Mouse (Mus musculus) ZHBTc4 (cell line): ENCODE measurements at regions not wholly inside any gene's neighbourhood (a gene's known extent, or its start where the extent isn't known, plus 50 kb on each side); places are given as distances from the start of the nearest gene placed in this dataset.

Experiments used
- DNase-seq: peaks from one replicate; pipeline ENCODE4 v3.0.0-alpha.2; 2011; ENCODE audit warnings: low read depth, low spot score

GRCm38 (mm10) chr16:21318640-21319365, 104.1 kb upstream of the Vps8 start:
- no peak for DNase-seq

- DNase-seq = no peak
Observed at GRCm38 (mm10) chr16:21320284-21320683, 102.6 kb upstream of the Vps8 start.

DNA sequence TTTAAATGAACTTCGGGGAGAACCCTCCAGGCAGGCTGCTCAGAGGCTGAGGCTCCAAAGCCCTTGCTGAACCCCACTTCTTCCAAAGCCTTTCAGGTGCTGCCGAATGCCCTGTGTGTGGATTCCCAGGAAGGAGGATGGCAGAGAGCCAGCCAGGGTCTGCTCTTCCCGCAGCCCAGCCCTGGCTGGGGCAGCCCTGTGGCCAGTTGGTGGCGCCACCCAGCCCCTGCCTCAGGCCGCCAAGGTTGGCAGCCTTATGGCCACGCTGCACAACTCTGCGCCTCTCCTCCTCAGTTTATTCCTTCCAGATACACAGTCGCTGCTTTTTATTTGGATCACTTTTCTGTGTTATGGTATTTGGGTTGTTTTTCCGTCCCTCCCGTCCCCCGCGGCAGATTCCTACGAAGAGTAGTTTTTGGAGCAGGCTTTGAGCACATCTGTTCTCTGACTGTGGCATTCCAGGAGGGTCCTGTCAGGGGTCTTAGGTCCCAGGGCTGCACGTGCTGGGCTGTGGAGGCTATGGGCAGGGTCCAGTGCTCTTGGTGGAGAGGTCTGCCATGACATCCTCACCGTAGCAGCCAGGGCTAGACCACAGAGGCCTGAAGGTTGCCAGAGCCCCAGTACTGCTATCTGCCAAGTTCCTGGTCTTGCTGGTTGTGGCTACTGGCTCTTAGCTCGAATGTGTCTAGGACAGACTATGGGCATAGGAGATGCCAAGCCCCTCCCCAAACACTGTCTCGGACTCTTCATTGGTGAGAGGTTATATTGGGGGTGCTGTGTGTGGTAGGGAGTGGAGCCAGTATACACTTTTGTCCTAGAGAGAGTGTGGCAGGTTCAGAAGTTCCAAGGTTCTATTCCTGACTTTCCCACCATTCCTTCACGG, 101.5 kb upstream of the Vps8 start:
- peak; percentile 40 for DNase-seq

GRCm38 (mm10) chr16:21322437-21322836, 100.5 kb upstream of the Vps8 start:
- peak; percentile 52 for DNase-seq

GRCm38 (mm10) chr16:21323446-21324034, 99.4 kb upstream of the Vps8 start:
- no peak for DNase-seq

DNA sequence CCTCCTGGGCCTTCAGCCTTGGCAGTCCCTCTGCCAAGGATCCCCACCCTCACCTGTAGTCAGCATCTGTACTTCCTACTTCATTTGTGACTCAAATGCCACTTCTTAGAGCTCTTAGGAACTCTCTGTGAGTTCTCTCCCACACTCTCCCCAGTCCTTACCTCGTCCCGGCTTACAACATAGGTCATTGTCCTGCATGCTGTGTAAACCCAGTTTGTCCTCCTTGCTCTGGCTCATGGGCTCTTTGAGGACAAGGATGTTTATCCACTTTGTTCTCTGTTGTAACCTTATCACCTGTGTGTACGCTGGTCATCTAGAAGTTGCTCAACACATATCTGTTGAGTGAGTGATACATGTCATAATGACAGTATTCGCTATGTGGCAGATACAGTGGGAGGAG, 94.9 kb upstream of the Vps8 start:
- no peak for DNase-seq

- DNase-seq = no peak
Observed at GRCm38 (mm10) chr16:21329199-21329598, 93.7 kb upstream of the Vps8 start.

DNA sequence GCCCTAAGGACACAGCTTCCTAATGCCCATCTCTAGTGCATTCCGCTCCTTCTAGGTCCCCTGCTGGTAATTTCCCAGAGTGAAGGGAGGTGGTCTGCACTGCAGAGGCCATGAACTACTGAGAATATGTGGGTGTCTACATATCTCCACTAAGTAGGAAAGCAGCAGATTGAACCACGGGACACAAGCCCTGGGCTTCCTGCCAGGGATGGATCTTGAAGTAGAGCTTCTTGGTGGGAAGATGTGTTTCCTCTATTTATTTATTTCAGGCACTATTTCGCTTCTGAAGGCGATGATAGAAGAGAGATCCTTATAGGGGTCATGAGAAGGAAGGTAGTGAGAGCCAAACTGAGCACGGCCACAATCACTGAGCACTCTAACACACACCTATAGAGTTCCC, 91.7 kb upstream of the Vps8 start:
- DNase-seq = no peak

DNA sequence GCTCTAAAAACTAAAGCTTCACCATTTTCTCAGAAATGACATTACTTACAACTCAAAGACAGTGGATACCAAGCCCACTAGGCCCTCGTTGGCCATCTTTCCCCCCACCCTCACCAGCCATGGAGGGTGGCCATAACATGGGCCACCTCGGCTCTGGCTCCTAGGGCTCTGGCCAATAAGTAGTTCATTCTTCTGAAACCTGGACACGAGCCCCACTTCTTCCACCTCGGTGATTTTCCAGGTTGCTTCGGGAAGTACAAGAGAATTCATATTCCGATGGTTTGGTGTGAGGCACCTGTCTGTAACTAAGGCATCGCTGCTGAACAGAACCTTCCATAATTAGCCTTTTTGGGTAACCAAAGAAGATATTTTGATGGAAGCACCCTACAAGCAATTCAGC, 90.5 kb upstream of the Vps8 start:
- no peak for DNase-seq

DNA sequence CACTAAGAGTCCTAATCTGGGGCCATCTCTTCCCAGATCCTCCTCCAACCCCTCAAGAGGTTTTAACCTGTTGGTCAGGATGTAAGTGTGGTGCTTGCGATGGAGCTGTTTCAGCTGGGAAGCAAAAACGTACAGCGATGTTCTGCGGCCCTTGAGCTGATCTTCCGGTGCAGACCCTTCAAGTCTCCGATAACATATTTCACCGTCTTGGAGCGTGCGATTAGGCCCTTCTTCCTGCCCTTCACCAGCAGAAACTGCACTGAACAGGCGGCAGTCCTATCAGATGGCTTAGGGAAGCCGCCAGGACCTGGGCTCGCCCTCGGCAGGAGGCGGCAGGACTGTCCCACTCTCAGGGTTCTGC, 90.1 kb upstream of the Vps8 start:
- DNase-seq = no peak

DNA sequence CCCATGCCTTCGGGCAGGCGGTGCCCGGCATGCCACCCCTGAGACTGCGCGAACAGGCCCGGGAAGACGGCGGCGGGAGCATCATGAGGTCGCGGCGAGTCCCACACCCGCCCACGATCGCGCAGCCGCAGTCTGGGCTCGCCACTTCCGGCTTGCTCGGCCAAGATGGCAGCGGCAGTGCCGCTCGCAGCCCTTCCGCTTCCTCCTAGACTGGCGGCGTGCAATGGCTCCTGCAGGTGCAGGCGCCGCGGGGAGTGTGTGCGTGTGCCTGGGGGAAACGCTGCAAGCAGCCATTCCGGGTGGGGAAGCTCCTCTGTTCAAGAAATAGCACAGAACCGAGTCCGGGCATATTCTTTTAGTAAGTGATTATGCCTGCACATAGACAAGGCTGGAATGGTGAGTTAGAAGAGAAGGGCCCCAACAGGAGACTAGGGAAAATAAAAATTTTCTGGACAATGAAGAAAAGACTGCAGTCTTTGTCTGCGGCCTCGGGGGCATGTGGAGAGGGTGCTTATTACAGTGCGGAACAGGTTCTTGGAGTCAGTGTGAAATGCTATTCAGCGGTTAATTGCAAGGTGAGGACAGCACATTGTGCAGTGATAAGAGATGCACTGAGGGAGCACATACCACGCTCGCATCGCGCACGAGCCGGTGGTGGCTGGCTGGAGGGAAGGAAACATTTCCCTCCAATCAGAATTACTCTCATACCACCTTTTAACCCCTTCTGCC, 89.5 kb upstream of the Vps8 start:
- peak; percentile 95 for DNase-seq

DNA sequence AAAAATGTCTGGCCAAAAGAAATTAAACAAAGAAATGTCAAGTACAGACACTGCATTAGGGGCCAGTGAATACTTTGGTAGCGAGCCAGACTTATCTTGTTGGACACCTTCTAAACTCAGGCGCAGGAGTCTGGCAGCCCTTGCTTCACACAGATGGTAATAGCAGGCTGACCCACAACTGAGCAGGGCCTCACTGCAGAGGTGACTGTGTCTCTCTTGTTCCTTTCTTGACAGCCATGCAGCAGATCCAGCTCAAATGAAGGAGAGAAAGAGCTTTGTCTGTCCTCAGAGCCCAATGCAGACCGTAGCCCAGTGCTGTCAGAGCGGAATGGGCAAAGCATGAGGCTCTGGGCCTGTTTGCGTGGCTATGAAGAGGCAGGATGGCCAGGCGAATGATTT, 83.9 kb upstream of the Vps8 start:
- no peak for DNase-seq

DNA sequence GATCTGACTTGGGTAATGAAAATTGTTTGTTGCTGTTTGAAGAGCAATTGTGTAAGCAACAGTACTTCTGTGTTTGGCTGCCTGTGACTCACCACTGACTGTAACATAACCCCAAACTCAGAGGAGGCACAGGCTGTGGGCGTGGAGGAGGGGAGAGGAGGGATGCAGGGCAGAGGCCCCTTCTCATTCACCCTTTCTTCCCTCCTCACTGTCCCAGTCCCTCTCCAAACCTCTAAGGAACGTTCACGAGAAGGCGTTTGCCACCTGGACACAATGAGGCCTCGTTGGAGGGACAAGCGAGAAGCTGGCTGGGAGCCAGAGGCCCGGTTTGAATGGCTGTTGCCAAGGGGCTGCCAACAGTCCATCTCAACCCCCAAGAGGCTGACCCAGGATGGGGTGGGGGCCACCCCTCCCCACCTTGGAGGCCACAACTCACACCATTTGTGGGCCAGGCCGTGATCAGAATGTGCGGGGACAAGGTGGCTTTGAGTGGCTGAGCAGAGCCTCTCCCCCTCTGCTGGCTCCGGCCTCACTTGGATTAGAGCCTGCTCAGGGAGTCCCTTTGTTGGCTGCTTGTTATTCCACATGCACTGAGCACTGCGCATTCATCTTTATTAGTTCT, 83.3 kb upstream of the Vps8 start:
- no peak for DNase-seq

DNA sequence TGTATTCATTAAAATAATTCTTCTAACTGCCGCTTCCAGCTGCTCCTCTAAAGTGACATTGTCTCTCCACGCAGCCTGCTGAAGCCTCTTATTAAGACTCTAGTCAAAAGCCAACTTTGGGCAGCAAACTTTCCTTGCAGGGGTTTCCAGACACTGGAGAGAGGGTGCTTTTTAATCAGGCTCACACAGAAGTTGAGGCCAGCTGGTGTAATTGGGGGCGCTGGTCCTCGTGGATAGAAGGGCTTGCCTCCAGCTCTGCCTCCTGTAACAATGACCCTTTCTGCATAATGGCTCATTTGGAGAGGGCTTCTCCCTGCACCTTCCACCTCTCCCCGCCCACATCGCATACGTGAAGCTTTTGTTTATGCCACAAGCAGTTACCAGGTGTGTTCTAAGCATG, 82.8 kb upstream of the Vps8 start:
- peak; percentile 46 for DNase-seq

GRCm38 (mm10) chr16:21349869-21350268, 73.0 kb upstream of the Vps8 start:
- peak; percentile 50 for DNase-seq

- DNase-seq = no peak
Observed at GRCm38 (mm10) chr16:21351289-21351688, 71.6 kb upstream of the Vps8 start.

DNA sequence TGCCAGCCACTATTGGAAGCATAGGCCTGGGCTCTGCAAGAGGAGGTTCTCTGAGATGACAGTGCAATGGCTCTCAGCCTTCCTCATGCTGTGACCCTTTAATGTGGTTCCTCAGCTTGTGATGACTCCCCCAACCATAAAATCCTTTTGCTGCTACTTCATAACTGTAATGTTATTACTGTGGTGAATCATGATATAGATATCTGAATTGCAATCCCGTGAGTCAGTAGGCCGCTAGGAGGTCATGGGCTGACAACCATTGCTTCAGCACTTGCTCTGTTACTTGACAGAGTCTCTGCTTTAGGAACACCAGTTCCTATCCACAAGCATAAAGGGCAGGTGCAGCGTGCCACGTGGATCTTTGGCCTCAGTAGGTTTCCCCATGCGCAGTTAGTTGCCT, 69.8 kb upstream of the Vps8 start:
- no peak for DNase-seq

GRCm38 (mm10) chr16:21353545-21353944, 69.4 kb upstream of the Vps8 start:
- DNase-seq = peak; percentile 63

GRCm38 (mm10) chr16:21355638-21356037, 67.3 kb upstream of the Vps8 start:
- DNase-seq = no peak

DNA sequence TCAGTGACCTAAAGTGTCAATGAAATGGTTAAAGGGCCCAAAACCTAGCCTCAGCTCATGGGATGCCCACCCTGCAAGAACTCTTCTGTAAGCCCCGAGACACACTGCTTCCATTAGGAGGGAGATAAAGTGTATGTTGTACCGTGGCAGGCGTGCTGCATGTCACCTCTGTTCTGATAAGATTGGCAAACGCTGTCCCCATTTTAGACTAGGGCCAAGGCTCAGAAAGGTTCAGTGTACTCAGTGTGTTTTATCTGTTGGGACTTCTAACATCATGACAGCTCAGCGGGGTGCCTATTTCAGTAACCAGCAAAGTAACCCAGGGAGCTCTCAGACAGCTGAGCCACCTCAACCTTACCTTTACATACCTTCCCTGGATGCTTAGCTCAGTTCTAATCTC, 65.5 kb upstream of the Vps8 start:
- no peak for DNase-seq

- no peak for DNase-seq
Observed at GRCm38 (mm10) chr16:21358313-21358920, 64.5 kb upstream of the Vps8 start.
